Mouse (Mus musculus) liver, adult 2 months (tissue): ENCODE measurements around the gene Gm42906. TPM values are rescaled to one million over a fixed set of nuclear protein-coding genes. Genes with fewer than 3 reads are reported as not detected.

Experiments used
- DNase-seq: peaks from one replicate; pipeline ENCODE4 v3.0.0-alpha.2; 2011; ENCODE audit warnings: low read depth, low spot score; ENCODE audit errors: extremely low read depth
- H3K27ac ChIP-seq: fragments of 200-500 bp; replicated peaks from 2 replicates; pipeline ENCODE4 v1.5.1; 2012; ENCODE audit warnings: low read depth, mild to moderate bottlenecking, control low read depth, inconsistent platforms, low read length; ENCODE audit not compliant: insufficient read depth
- H3K27me3 ChIP-seq: fragments of 200-500 bp; 2 replicates; pipeline ENCODE4 v1.6.1; 2012; ENCODE audit warnings: mild to moderate bottlenecking, moderate library complexity, low read length, inconsistent platforms; ENCODE audit not compliant: control insufficient read depth, insufficient read depth
- H3K36me3 ChIP-seq: fragments of 200-500 bp; 2 replicates; pipeline ENCODE4 v1.6.1; 2012; ENCODE audit warnings: low read length, inconsistent platforms; ENCODE audit not compliant: control insufficient read depth, insufficient read depth
- H3K4me1 ChIP-seq: fragments of 200-500 bp; 2 replicates; pipeline ENCODE4 v1.6.1; 2011; ENCODE audit warnings: low read length; ENCODE audit not compliant: control insufficient read depth, insufficient read depth
- H3K4me3 ChIP-seq: fragments of 200-500 bp; 2 replicates; pipeline ENCODE4 v1.5.1; 2011; ENCODE audit warnings: low read depth, mild to moderate bottlenecking, control low read depth, low read length, moderate library complexity; ENCODE audit not compliant: insufficient read depth
- H3K79me2 ChIP-seq: fragments of 200-500 bp; 2 replicates; pipeline ENCODE4 v1.6.1; 2012; ENCODE audit warnings: inconsistent platforms, mild to moderate bottlenecking, low read length, moderate library complexity; ENCODE audit not compliant: control insufficient read depth, insufficient read depth
- H3K9ac ChIP-seq: fragments of 200-500 bp; 2 replicates; pipeline ENCODE4 v1.6.1; 2012; ENCODE audit warnings: low read depth, mild to moderate bottlenecking, control low read depth, inconsistent platforms, low read length
- CTCF ChIP-seq: fragments of 200-500 bp; IDR thresholded peaks from 2 replicates; pipeline ENCODE4 v1.5.1; 2011; ENCODE audit warnings: low read depth, low read length, control low read depth
- POLR2A ChIP-seq: fragments of 200-500 bp; IDR thresholded peaks from 2 replicates; pipeline ENCODE4 v1.6.1; 2011; ENCODE audit warnings: low read length, control low read depth; ENCODE audit not compliant: insufficient read depth; ENCODE audit errors: extremely low read depth
- WGBS: fragments of 180-500 bp; shearing (Covaris S2); methylation state at CpG from one replicate; pipeline ENCODE4 v1.1.7; 2018; 5-methylcytosine and 5-hydroxymethylcytosine counted together
- polyA plus RNA-seq: library from polyadenylated mRNA; depleted of rRNA; stranded (reverse); fragments of >200 nt; gene quantifications from 2 replicates; pipeline ENCODE4 v1.2.3, GENCODE M21; 2012
- total RNA-seq: library from RNA; depleted of rRNA; stranded (reverse); fragments of >200 nt; gene quantifications from 2 replicates; pipeline ENCODE4 v1.2.3, GENCODE M21; 2014

Gene Gm42906
- total and polyA plus RNA-seq, 2 experiments = not detected

DNA sequence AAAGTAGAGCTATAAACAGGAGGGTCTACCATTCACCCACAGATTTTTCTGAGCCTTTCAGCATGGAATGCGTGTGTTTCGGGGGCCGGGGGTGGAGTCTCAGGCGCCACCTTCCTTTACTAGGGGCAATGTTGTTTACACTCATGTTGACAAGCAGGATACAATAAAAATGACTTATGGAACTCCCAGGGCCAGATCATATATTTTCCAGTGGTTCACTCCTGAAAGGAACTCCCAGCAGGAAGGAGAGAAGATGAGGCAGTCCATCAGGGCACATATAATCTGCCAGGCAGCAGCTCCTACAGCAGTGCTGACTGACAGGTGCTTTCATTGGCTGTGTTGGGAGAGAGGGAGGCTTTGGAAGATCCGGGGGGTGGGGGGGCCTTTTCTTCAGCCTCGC is 260.3 kb downstream of the Gm42906 start:
- Histone ChIP-seq H3K79me2 (peaks cover 34% of the 10 kb centered on the region; the same call in 1 of the 2 replicates), H3K4me1 (peaks cover 45% of the 10 kb centered on the region), H3K27ac (peak overlapping the region; percentile 17; the same call in 1 of the 2 replicates), H3K4me3 (no peak overlapping the region), H3K27me3 (no peaks in the 10 kb centered on the region), H3K36me3 (no peaks in the 10 kb centered on the region), H3K9ac (no peak overlapping the region)
- DNase-seq = no peak
- WGBS = 93% methylated on average over 6 of the region's 6 CpGs
- no peak for TF ChIP-seq CTCF
- TF ChIP-seq POLR2A = no peak

DNA sequence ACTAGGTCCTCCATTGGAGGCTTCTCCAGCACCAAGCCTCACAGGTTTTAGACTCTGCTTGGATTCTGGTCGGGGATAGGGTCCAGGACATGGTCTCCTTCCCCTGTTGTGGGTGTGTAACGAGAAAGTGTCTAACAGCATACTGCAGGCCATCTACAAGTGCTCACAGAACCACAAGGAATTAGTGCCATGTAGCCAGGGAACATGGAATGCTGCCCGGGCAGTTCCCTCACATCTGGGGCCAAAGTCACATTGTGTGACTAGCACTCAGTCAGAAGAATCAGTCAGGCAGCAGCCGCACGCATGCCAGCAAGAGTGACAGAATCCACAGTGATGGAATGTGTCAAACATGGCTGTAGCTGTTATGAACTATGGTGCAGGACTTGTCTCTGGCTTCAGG is 261.7 kb downstream of the Gm42906 start:
- no peaks in the 10 kb centered on the region for H3K36me3 ChIP-seq
- no peak overlapping the region for H3K4me3 ChIP-seq
- H3K4me1 ChIP-seq = peaks cover 40% of the 10 kb centered on the region
- DNase-seq = peak; percentile 95
- TF ChIP-seq POLR2A (no peak), CTCF (no peak)
- WGBS = 25% methylated on average over 5 of the region's 5 CpGs
- H3K79me2 ChIP-seq = peaks cover 41% of the 10 kb centered on the region; the same call in 1 of the 2 replicates
- no peaks in the 10 kb centered on the region for H3K27me3 ChIP-seq
- peak overlapping the region; percentile 47; the same call in 1 of the 2 replicates for H3K9ac ChIP-seq
- peak overlapping the region; percentile 76 for H3K27ac ChIP-seq

DNA sequence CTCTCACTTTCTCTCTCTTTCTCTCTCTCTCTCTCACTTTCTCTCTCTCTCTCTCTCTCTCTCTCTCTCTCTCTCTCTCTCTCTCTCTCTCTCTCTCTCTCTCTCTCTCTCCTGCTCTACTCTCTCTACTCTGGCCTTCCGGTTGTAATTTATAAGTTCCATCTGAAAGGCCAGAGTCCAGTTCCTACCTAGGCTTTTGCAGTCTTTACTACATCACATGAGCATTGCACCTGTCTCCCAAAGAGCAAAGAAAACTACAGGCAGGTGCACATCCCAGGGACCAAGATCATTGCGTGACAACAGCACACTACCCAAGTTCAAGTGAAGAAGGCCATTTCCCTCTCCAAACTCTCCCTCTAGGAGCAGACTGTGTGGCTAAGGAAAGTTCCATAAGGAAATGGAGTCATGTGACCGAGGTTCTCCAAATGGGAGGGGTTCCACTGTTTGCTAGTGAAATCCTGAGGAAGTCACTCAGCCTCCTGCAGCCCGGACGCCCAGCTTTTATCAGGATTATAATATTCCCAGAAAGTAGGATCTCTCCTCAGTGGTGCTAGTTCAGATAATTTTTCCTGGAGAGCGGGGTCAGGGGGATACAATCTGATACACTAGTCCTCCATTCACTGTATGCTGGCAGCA is 262.5 kb downstream of the Gm42906 start:
- WGBS = 57% methylated on average over 6 of the region's 6 CpGs
- Histone ChIP-seq H3K79me2 (peaks cover 44% of the 10 kb centered on the region), H3K4me1 (peaks cover 34% of the 10 kb centered on the region), H3K9ac (no peak overlapping the region), H3K36me3 (no peaks in the 10 kb centered on the region), H3K27ac (no peak overlapping the region), H3K27me3 (no peaks in the 10 kb centered on the region), H3K4me3 (no peak overlapping the region)
- DNase-seq = no peak
- TF ChIP-seq CTCF (no peak), POLR2A (no peak)

DNA sequence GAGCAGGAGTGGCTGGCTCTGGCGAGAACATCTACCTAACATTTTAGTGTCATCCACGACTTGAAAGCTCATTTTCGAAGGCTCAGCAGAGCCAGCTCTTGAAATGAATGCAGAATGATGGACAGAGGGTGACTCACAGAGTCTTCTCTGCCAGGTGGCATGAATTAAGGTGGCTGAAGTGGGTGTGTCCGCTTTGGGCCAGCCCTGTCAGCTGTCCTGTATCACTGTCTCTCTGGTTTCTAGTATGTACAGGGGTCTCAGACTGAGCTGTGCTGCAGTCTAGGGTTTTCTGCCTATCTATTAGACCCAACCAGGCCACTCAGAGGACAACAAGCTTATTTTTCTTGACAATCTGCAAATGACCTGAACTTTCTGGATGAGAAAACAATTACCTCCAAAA is 263.1 kb downstream of the Gm42906 start:
- H3K27ac ChIP-seq = no peak overlapping the region
- peaks cover 44% of the 10 kb centered on the region for H3K79me2 ChIP-seq
- no peaks in the 10 kb centered on the region for H3K27me3 ChIP-seq
- DNase-seq = no peak
- no peak overlapping the region for H3K9ac ChIP-seq
- WGBS = 79% methylated on average over 4 of the region's 4 CpGs
- H3K4me1 ChIP-seq = peaks cover 29% of the 10 kb centered on the region
- TF ChIP-seq CTCF = no peak
- no peak for TF ChIP-seq POLR2A
- no peak overlapping the region for H3K4me3 ChIP-seq
- no peaks in the 10 kb centered on the region for H3K36me3 ChIP-seq

DNA sequence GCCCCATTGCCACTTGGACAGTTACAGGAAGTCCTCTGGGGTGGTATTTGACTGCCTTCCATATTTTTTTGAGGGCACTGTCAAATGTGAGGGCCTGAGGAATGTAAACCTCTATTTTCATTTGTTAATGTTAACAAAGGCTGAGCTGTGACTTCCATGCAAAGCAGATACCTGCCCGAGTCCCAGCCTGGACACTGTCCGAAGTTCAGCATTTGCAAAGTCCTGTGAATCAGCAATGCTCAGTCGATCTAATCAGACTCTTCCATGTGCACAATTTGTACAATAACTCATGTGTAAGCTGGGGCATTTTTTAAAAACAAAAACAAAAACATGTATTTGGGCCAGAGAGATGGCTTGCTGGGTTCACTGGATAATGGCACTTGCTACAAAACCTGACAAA is 265.3 kb downstream of the Gm42906 start:
- no peaks in the 10 kb centered on the region for H3K36me3 ChIP-seq
- peak; percentile 71 for DNase-seq
- no peak overlapping the region for H3K9ac ChIP-seq
- peaks cover 22% of the 10 kb centered on the region for H3K4me1 ChIP-seq
- TF ChIP-seq CTCF (no peak), POLR2A (no peak)
- no peaks in the 10 kb centered on the region for H3K27me3 ChIP-seq
- peaks cover 38% of the 10 kb centered on the region for H3K79me2 ChIP-seq
- WGBS = 25% methylated on average over 3 of the region's 3 CpGs
- peak overlapping the region; percentile 69 for H3K27ac ChIP-seq
- H3K4me3 ChIP-seq = no peak overlapping the region

DNA sequence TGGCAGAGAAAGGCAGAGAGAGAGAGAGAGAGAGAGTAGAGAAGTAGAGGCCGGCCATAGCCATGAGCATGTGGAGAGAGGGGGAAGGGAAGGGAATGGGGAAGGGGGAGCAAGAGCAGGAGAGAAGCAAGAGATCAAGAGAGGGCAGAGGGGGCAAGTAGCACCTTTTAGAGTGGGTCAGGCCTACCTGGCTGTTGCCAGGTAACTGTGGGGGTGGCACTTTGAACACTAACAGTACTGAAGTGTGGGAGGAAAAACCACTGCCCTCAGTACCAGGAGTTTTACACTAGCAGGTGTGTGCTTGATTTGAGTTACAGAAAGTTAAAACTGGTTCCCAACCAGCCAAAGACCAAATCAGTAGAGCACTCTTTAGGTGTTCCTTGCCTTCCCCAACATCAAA is 272.7 kb downstream of the Gm42906 start:
- Histone ChIP-seq H3K36me3 (no peaks in the 10 kb centered on the region), H3K4me3 (no peak overlapping the region), H3K9ac (no peak overlapping the region), H3K27ac (peak overlapping the region; percentile 63; the same call in 1 of the 2 replicates), H3K27me3 (no peaks in the 10 kb centered on the region), H3K4me1 (peaks cover 26% of the 10 kb centered on the region), H3K79me2 (peaks cover 54% of the 10 kb centered on the region)
- no peak for TF ChIP-seq POLR2A
- no peak for TF ChIP-seq CTCF
- WGBS = 100% methylated on average over 1 of the region's 1 CpGs
- no peak for DNase-seq
